Mouse (Mus musculus): ENCODE measurements around the gene Ankrd44. TPM values are rescaled to one million over a fixed set of nuclear protein-coding genes. Genes with fewer than 3 reads are reported as not detected.

The Ankrd44 gene
- polyA plus RNA-seq, 1 experiment from 2014 or later: 10.5 TPM

DNA sequence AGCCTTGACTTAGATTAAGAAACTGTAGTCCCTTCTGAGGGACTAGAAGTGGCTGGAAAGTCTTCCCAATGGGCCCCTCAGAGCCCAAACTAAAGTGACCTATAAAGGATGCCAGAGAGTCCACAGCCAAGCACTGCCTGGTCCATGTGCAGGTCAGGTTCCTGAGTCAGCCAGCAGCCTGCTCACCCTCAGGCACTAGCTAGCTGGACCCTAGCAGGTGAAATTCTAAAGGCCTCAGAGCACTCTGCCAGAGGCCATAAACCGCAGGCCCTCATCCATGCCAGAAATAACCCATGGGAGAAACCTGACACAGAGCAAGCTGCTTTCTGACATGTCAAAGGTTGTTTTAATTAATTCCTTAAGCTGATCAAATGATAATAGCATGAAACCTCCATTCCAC is 25.1 kb downstream of the Ankrd44 start:
- Histone ChIP-seq H3K9ac (ENCODE audit: low read length) (no peak overlapping the region), H3K27ac (replicated peaks in 1 of 2; ENCODE audit: control insufficient read depth in 1 of 2, insufficient read depth in 1 of 2, low read depth in 2 of 2, low read length in 2 of 2) (no peak overlapping the region), H3K4me2 (ENCODE audit: low read length) (no peak overlapping the region), H3K4me3 (ENCODE audit: control insufficient read depth in 1 of 2, insufficient read depth in 1 of 2, low read depth in 1 of 2, low read length in 2 of 2) (no peak overlapping the region), H3K36me3 (ENCODE audit: control insufficient read depth, insufficient read depth, low read length) (no peaks in the 10 kb centered on the region), H3K27me3 (ENCODE audit: control insufficient read depth, insufficient read depth, low read length) (no peaks in the 10 kb centered on the region), H3K9me3 (ENCODE audit: control insufficient read depth, low read length) (no peaks in the 10 kb centered on the region), H3K4me1 (ENCODE audit: control insufficient read depth in 2 of 2, insufficient read depth in 2 of 2, low read length in 2 of 2) (peaks cover 25 to 43% of the 10 kb centered on the region in 2 experiments)
- ATAC-seq (ENCODE audit: insufficient number of reproducible peaks, insufficient read depth, low FRiP score, low read depth): no peak
- WGBS: 37% methylated on average over 1 of the region's 1 CpGs

DNA sequence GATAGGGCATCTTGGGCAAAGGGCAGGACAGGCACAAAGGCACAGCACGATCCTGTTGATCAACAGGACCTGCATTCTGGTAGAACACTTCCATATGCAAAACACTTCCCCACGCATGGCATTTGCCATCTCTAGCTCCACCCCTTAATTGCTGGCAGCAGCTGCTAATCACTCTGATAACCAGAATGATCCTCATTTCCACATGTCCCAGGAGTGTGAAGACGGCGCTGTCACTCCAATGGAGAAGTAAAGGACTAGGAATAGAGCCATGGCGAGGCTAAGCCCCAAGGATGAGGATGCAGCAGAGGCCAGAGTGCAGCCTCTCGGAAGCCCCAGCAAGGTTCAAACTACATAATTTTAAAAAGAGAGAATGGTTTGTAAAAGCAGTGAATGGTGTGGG is 26.9 kb downstream of the Ankrd44 start:
- no peak overlapping the region for H3K4me2 ChIP-seq (ENCODE audit: low read length)
- 54% methylated on average over 6 of the region's 6 CpGs for WGBS
- ATAC-seq (ENCODE audit: insufficient number of reproducible peaks, insufficient read depth, low FRiP score, low read depth): no peak
- H3K9ac ChIP-seq (ENCODE audit: low read length): no peak overlapping the region
- H3K27ac ChIP-seq (replicated peaks in 1 of 2; ENCODE audit: control insufficient read depth in 1 of 2, insufficient read depth in 1 of 2, low read depth in 2 of 2, low read length in 2 of 2): no peak overlapping the region
- H3K4me3 ChIP-seq (ENCODE audit: control insufficient read depth in 1 of 2, insufficient read depth in 1 of 2, low read depth in 1 of 2, low read length in 2 of 2): no peak overlapping the region
- peaks cover 19 to 35% of the 10 kb centered on the region in 2 experiments for H3K4me1 ChIP-seq (ENCODE audit: control insufficient read depth in 2 of 2, insufficient read depth in 2 of 2, low read length in 2 of 2)
- H3K9me3 ChIP-seq (ENCODE audit: control insufficient read depth, low read length): no peaks in the 10 kb centered on the region
- no peaks in the 10 kb centered on the region for H3K27me3 ChIP-seq (ENCODE audit: control insufficient read depth, insufficient read depth, low read length)
- no peaks in the 10 kb centered on the region for H3K36me3 ChIP-seq (ENCODE audit: control insufficient read depth, insufficient read depth, low read length)

DNA sequence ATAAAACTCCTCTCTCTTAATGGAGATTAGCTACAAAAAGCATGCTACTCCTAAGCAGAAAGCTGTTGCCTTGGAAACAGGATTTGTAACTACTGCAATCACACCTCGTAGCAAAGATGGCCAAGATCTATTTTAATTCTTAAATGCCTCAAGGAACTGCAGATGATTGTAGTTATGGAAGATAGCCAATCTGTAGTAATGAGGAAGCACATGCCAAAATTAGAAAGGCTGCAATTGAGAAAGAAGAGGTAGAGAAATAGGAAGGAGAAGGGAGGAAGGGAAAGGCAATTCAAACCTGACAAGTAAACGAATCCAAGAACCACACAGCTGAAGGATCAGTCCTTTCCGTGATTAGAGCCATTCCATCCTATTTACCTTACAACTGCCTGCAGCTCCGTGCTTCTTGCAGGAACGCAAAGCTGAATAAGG is 27.5 kb downstream of the Ankrd44 start:
- Histone ChIP-seq H3K9me3 (ENCODE audit: control insufficient read depth, low read length) (no peaks in the 10 kb centered on the region), H3K4me1 (ENCODE audit: control insufficient read depth in 2 of 2, insufficient read depth in 2 of 2, low read length in 2 of 2) (peaks cover 19 to 35% of the 10 kb centered on the region in 2 experiments), H3K4me3 (ENCODE audit: control insufficient read depth in 1 of 2, insufficient read depth in 1 of 2, low read depth in 1 of 2, low read length in 2 of 2) (no peak overlapping the region), H3K36me3 (ENCODE audit: control insufficient read depth, insufficient read depth, low read length) (no peaks in the 10 kb centered on the region), H3K27me3 (ENCODE audit: control insufficient read depth, insufficient read depth, low read length) (no peaks in the 10 kb centered on the region), H3K9ac (ENCODE audit: low read length) (no peak overlapping the region), H3K4me2 (ENCODE audit: low read length) (no peak overlapping the region), H3K27ac (replicated peaks in 1 of 2; ENCODE audit: control insufficient read depth in 1 of 2, insufficient read depth in 1 of 2, low read depth in 2 of 2, low read length in 2 of 2) (no peak overlapping the region)
- WGBS: 25% methylated on average over 5 of the region's 5 CpGs
- ATAC-seq (ENCODE audit: insufficient number of reproducible peaks, insufficient read depth, low FRiP score, low read depth): no peak

DNA sequence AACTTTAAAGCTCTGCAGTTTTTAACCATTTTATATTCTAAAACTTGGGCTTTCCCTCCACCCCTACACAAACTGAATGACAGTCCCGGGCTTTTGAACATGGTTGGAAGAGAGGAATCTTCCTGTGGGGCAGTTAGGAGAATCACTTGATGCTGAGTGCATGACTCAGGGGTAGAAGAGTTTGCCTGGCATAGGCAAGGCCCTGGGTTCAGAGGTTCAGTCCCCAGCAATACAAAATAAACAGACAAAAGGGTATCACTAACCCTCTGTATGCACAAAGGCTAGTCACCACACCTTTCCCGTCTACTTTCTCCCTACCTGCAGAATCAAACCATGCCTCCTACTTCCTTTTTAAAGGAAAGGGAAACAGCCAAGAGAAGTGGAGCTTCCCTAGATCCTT is 28.5 kb downstream of the Ankrd44 start:
- ATAC-seq (ENCODE audit: insufficient number of reproducible peaks, insufficient read depth, low FRiP score, low read depth): no peak
- no peak overlapping the region for H3K4me3 ChIP-seq (ENCODE audit: control insufficient read depth in 1 of 2, insufficient read depth in 1 of 2, low read depth in 1 of 2, low read length in 2 of 2)
- 83% methylated on average over 2 of the region's 2 CpGs for WGBS
- no peak overlapping the region for H3K4me2 ChIP-seq (ENCODE audit: low read length)
- no peaks in the 10 kb centered on the region for H3K27me3 ChIP-seq (ENCODE audit: control insufficient read depth, insufficient read depth, low read length)
- H3K9ac ChIP-seq (ENCODE audit: low read length): no peak overlapping the region
- peaks cover 19 to 35% of the 10 kb centered on the region in 2 experiments for H3K4me1 ChIP-seq (ENCODE audit: control insufficient read depth in 2 of 2, insufficient read depth in 2 of 2, low read length in 2 of 2)
- no peak overlapping the region for H3K27ac ChIP-seq (replicated peaks in 1 of 2; ENCODE audit: control insufficient read depth in 1 of 2, insufficient read depth in 1 of 2, low read depth in 2 of 2, low read length in 2 of 2)
- H3K9me3 ChIP-seq (ENCODE audit: control insufficient read depth, low read length): no peaks in the 10 kb centered on the region
- no peaks in the 10 kb centered on the region for H3K36me3 ChIP-seq (ENCODE audit: control insufficient read depth, insufficient read depth, low read length)

DNA sequence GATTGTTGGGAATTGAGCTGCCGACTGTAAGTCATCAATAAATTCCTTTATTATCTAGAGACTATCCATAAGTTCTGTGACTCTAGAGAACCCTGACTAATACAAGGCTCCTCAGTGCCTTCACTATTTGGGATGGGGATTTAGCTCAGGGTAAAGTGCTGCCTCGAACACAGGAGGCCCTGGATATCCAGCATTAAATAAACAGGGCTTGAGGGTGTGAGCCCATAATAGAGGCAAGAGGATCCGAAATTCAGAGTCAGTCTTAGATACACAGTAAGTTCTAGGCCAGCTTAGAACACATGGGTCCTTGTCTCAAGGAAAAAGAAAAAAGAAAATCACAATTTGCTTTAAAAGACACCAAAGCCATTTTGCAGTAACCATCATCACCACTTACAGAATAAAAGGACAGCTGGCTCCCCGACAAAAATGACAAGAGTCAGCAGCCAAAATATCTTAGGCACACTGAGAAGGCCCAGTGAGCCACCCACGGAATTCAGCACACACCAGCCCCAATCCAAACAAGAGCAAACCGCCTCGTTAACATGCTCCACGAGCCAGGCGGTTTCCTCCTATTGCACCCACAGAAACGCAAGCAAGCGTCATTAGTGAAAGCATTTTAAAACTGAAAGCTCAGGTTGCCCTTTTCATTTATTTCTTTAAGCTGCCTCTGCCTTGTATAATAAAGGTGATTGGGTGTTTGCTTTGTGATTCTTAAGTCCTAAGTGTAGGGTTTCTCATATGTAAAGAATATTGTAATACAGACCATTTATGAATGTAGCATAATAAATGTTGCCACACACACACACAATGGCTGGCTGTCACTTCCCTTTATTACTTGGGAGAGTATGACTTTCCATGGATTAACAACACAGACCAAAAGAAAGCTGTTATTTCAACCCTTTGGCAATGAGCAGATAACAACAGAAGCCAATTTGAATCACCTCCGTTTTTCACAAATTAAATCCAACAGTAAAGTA is 29.8 kb downstream of the Ankrd44 start:
- no peak overlapping the region for H3K27ac ChIP-seq (replicated peaks in 1 of 2; ENCODE audit: control insufficient read depth in 1 of 2, insufficient read depth in 1 of 2, low read depth in 2 of 2, low read length in 2 of 2)
- H3K36me3 ChIP-seq (ENCODE audit: control insufficient read depth, insufficient read depth, low read length): no peaks in the 10 kb centered on the region
- H3K4me3 ChIP-seq (ENCODE audit: control insufficient read depth in 1 of 2, insufficient read depth in 1 of 2, low read depth in 1 of 2, low read length in 2 of 2): no peak overlapping the region
- ATAC-seq (ENCODE audit: insufficient number of reproducible peaks, insufficient read depth, low FRiP score, low read depth): no peak
- H3K9ac ChIP-seq (ENCODE audit: low read length): no peak overlapping the region
- no peaks in the 10 kb centered on the region for H3K9me3 ChIP-seq (ENCODE audit: control insufficient read depth, low read length)
- H3K4me2 ChIP-seq (ENCODE audit: low read length): no peak overlapping the region
- H3K27me3 ChIP-seq (ENCODE audit: control insufficient read depth, insufficient read depth, low read length): no peaks in the 10 kb centered on the region
- peaks cover 19 to 31% of the 10 kb centered on the region in 2 experiments for H3K4me1 ChIP-seq (ENCODE audit: control insufficient read depth in 2 of 2, insufficient read depth in 2 of 2, low read length in 2 of 2)
- WGBS: 51% methylated on average over 11 of the region's 12 CpGs

DNA sequence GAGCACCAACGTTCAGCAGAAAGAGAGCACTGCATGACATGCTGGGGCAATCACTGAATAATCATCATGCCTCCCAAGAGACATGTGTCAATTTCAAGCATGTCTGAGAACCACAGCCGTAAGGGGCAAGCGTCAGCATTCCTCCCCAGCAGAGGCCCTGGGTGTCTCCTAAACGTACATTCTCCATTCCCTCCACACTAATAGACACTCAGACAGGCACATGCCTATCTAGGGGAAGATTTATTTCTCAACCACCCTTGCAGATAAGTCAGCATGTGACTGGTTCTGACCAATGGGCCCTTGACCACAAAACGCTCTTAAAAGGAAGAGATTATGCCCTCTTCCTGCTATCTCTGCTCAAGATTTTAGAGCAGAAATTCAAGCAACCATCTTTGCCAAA is 37.7 kb downstream of the Ankrd44 start:
- no peaks in the 10 kb centered on the region for H3K27me3 ChIP-seq (ENCODE audit: control insufficient read depth, insufficient read depth, low read length)
- 31% methylated on average over 5 of the region's 5 CpGs for WGBS
- H3K4me1 ChIP-seq (ENCODE audit: control insufficient read depth in 2 of 2, insufficient read depth in 2 of 2, low read length in 2 of 2): peaks cover 5 to 11% of the 10 kb centered on the region in 2 experiments; a peak in 3 of 4 replicates
- no peak overlapping the region for H3K9ac ChIP-seq (ENCODE audit: low read length)
- no peak for ATAC-seq (ENCODE audit: insufficient number of reproducible peaks, insufficient read depth, low FRiP score, low read depth)
- no peak overlapping the region for H3K4me3 ChIP-seq (ENCODE audit: control insufficient read depth in 1 of 2, insufficient read depth in 1 of 2, low read depth in 1 of 2, low read length in 2 of 2)
- H3K9me3 ChIP-seq (ENCODE audit: control insufficient read depth, low read length): no peaks in the 10 kb centered on the region
- H3K27ac ChIP-seq (replicated peaks in 1 of 2; ENCODE audit: control insufficient read depth in 1 of 2, insufficient read depth in 1 of 2, low read depth in 2 of 2, low read length in 2 of 2): no peak overlapping the region; a peak in 1 of 4 replicates
- no peak overlapping the region for H3K4me2 ChIP-seq (ENCODE audit: low read length)
- H3K36me3 ChIP-seq (ENCODE audit: control insufficient read depth, insufficient read depth, low read length): no peaks in the 10 kb centered on the region

DNA sequence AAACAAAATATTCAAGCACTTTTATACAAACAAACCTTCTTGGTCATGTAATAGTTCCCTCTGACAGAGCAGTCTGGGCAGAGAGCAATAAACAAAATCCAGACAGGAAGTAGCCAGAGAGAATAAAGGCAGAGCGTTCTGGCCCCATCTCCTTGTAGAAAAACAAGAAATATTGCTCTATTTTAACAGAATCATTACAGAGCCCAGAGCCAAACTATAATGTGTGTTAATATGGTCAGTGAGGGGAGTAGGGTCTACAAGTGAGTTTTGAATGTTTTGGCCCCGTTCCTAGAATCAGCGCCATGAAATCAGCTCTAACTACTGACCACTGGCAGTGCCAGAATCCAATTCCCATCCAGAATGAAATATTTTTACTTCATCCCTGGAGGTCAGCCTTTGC is 38.3 kb downstream of the Ankrd44 start:
- WGBS: 67% methylated on average over 3 of the region's 3 CpGs
- Histone ChIP-seq H3K9me3 (ENCODE audit: control insufficient read depth, low read length) (no peaks in the 10 kb centered on the region), H3K36me3 (ENCODE audit: control insufficient read depth, insufficient read depth, low read length) (no peaks in the 10 kb centered on the region), H3K9ac (ENCODE audit: low read length) (no peak overlapping the region), H3K4me1 (ENCODE audit: control insufficient read depth in 2 of 2, insufficient read depth in 2 of 2, low read length in 2 of 2) (peaks cover 5 to 11% of the 10 kb centered on the region in 2 experiments; a peak in 3 of 4 replicates), H3K4me2 (ENCODE audit: low read length) (no peak overlapping the region), H3K27me3 (ENCODE audit: control insufficient read depth, insufficient read depth, low read length) (no peaks in the 10 kb centered on the region), H3K4me3 (ENCODE audit: control insufficient read depth in 1 of 2, insufficient read depth in 1 of 2, low read depth in 1 of 2, low read length in 2 of 2) (no peak overlapping the region), H3K27ac (replicated peaks in 1 of 2; ENCODE audit: control insufficient read depth in 1 of 2, insufficient read depth in 1 of 2, low read depth in 2 of 2, low read length in 2 of 2) (no peak overlapping the region; a peak in 1 of 4 replicates)
- no peak for ATAC-seq (ENCODE audit: insufficient number of reproducible peaks, insufficient read depth, low FRiP score, low read depth)

Data from heart, embryonic 14.5 days (tissue).